Mouse (Mus musculus) MEL (cell line): Measurements from ENCODE around the gene Rfxank. TPM values are rescaled to one million over a fixed set of nuclear protein-coding genes. Genes with fewer than 3 reads are reported as not detected.

ENCODE experiments used
- DNase-seq: peaks from one replicate; pipeline ENCODE4 v3.0.0; 2011; ENCODE audit warnings: low read depth, low spot score
- H3K27ac ChIP-seq: 2 replicates; pipeline ENCODE4 v1.5.1; 2012; ENCODE audit warnings: low read depth, mild to moderate bottlenecking, control low read depth, low read length, moderate library complexity; ENCODE audit not compliant: control insufficient read depth
- H3K27me3 ChIP-seq, 2 experiments: fragments of 150-350 bp in 1 of 2; sonication (generic) in 1 of 2; 2 replicates each; pipeline ENCODE4 v1.6.1; 2012; ENCODE audit warnings: low read length in 2 of 2, mild to moderate bottlenecking in 2 of 2, improper control_type of control experiment in 1 of 2, moderate library complexity in 1 of 2; ENCODE audit not compliant: insufficient read depth in 2 of 2, control insufficient read depth in 1 of 2
- H3K36me3 ChIP-seq, 2 experiments: 2 replicates each; pipeline ENCODE4 v1.6.1; 2012 to 2014; ENCODE audit warnings: low read length in 2 of 2, improper control_type of control experiment in 1 of 2, inconsistent platforms in 1 of 2, mild to moderate bottlenecking in 1 of 2; ENCODE audit not compliant: insufficient read depth in 2 of 2, control insufficient read depth in 1 of 2
- H3K4me1 ChIP-seq, 2 experiments: fragments of 150-350 bp in 1 of 2; sonication (generic) in 1 of 2; 2 replicates each; pipeline ENCODE4 v1.6.1; 2012; ENCODE audit warnings: low read length in 2 of 2, improper control_type of control experiment in 1 of 2, mild to moderate bottlenecking in 1 of 2; ENCODE audit not compliant: insufficient read depth in 2 of 2, control insufficient read depth in 1 of 2
- H3K4me3 ChIP-seq, 2 experiments: fragments of 150-350 bp in 1 of 2; sonication (generic) in 1 of 2; 2 replicates each; pipeline ENCODE4 v1.5.1; 2012; ENCODE audit warnings: low read depth in 2 of 2, low read length in 2 of 2, mild to moderate bottlenecking in 2 of 2, moderate library complexity in 2 of 2, control low read depth in 1 of 2, improper control_type of control experiment in 1 of 2; ENCODE audit not compliant: control insufficient read depth in 1 of 2, insufficient read depth in 1 of 2
- H3K79me2 ChIP-seq: 2 replicates; pipeline ENCODE4 v1.6.1; 2012; ENCODE audit warnings: mild to moderate bottlenecking, low read length, moderate library complexity; ENCODE audit not compliant: control insufficient read depth, poor library complexity, insufficient read depth
- H3K9ac ChIP-seq: 2 replicates; pipeline ENCODE4 v1.6.1; 2012; ENCODE audit warnings: low read depth, mild to moderate bottlenecking, control low read depth, low read length, moderate library complexity; ENCODE audit not compliant: control insufficient read depth, poor library complexity, severe bottlenecking
- H3K9me3 ChIP-seq: fragments of 150-350 bp; sonication (generic); replicated peaks from 2 replicates; pipeline ENCODE4 v1.6.1; 2012; ENCODE audit warnings: mild to moderate bottlenecking, low read length, improper control_type of control experiment, moderate library complexity; ENCODE audit not compliant: insufficient read depth
- CHD1 ChIP-seq: IDR thresholded peaks from 2 replicates; pipeline ENCODE4 v1.6.1; 2012; ENCODE audit warnings: low read depth, mild to moderate bottlenecking, inconsistent platforms, low read length, improper control_type of control experiment
- CHD2 ChIP-seq: IDR thresholded peaks from 2 replicates; pipeline ENCODE4 v1.6.1; 2011; ENCODE audit warnings: low read length, improper control_type of control experiment
- CTCF ChIP-seq, 3 experiments: IDR thresholded peaks in 2 of 3; conservative IDR thresholded peaks in 1 of 3; 2 replicates each; pipeline ENCODE4 v1.5.1; 2011 to 2012; ENCODE audit warnings: low read length in 3 of 3, low read depth in 2 of 3, mild to moderate bottlenecking in 2 of 3, improper control_type of control experiment in 1 of 3, inconsistent platforms in 1 of 3, mixed read lengths in 1 of 3, moderate library complexity in 1 of 3; ENCODE audit not compliant: control insufficient read depth in 1 of 3, insufficient read depth in 1 of 3, poor library complexity in 1 of 3, severe bottlenecking in 1 of 3
- E2F4 ChIP-seq: IDR thresholded peaks from 2 replicates; pipeline ENCODE4 v1.6.1; 2011; ENCODE audit warnings: low read depth, low read length, improper control_type of control experiment, borderline replicate concordance
- EP300 ChIP-seq, 2 experiments: IDR thresholded peaks; 2 replicates each; pipeline ENCODE4 v1.6.1; 2011; ENCODE audit warnings: improper control_type of control experiment in 2 of 2, low read length in 2 of 2, low read depth in 1 of 2, mild to moderate bottlenecking in 1 of 2
- ETS1 ChIP-seq: IDR thresholded peaks from 2 replicates; pipeline ENCODE4 v1.6.1; 2012; ENCODE audit warnings: low read depth, mild to moderate bottlenecking, inconsistent platforms, low read length, improper control_type of control experiment, moderate library complexity
- GATA1 ChIP-seq: IDR thresholded peaks from 2 replicates; pipeline ENCODE4 v1.6.1; 2011; ENCODE audit warnings: low read depth, low read length, improper control_type of control experiment
- MAZ ChIP-seq: IDR thresholded peaks from 2 replicates; pipeline ENCODE4 v1.6.1; 2012; ENCODE audit warnings: low read depth, mild to moderate bottlenecking, inconsistent platforms, low read length, improper control_type of control experiment
- MEF2A ChIP-seq: IDR thresholded peaks from 2 replicates; pipeline ENCODE4 v1.6.1; 2014; ENCODE audit warnings: low read depth, mild to moderate bottlenecking, inconsistent platforms, low read length, improper control_type of control experiment; ENCODE audit not compliant: poor library complexity, insufficient replicate concordance, severe bottlenecking; ENCODE audit errors: extremely low read depth
- MXI1 ChIP-seq: IDR thresholded peaks from 2 replicates; pipeline ENCODE4 v1.6.1; 2011; ENCODE audit warnings: mild to moderate bottlenecking, low read depth, low read length, improper control_type of control experiment
- MYB ChIP-seq: IDR thresholded peaks from 2 replicates; pipeline ENCODE4 v1.6.1; 2011; ENCODE audit warnings: mild to moderate bottlenecking, low read depth, low read length, improper control_type of control experiment
- MYC ChIP-seq: IDR thresholded peaks from 2 replicates; pipeline ENCODE4 v1.6.1; 2011; ENCODE audit warnings: low read depth, mild to moderate bottlenecking, low read length, improper control_type of control experiment, moderate library complexity
- NELFE ChIP-seq: IDR thresholded peaks from 2 replicates; pipeline ENCODE4 v1.6.1; 2011; ENCODE audit warnings: low read depth, low read length, improper control_type of control experiment
- NRF1 ChIP-seq: IDR thresholded peaks from 2 replicates; pipeline ENCODE4 v1.6.1; 2014; ENCODE audit warnings: low read depth, mild to moderate bottlenecking, inconsistent platforms, low read length, improper control_type of control experiment, moderate library complexity; ENCODE audit not compliant: poor library complexity, insufficient read depth, severe bottlenecking
- POLR2AphosphoS2 ChIP-seq: IDR thresholded peaks from 2 replicates; pipeline ENCODE4 v1.6.1; 2011; ENCODE audit warnings: low read length, improper control_type of control experiment
- RAD21 ChIP-seq: IDR thresholded peaks from 2 replicates; pipeline ENCODE4 v1.6.1; 2011; ENCODE audit warnings: mild to moderate bottlenecking, low read depth, low read length, improper control_type of control experiment
- RCOR1 ChIP-seq: IDR thresholded peaks from 2 replicates; pipeline ENCODE4 v1.6.1; 2012; ENCODE audit warnings: low read depth, mild to moderate bottlenecking, inconsistent platforms, low read length, improper control_type of control experiment
- SMC3 ChIP-seq: IDR thresholded peaks from 2 replicates; pipeline ENCODE4 v1.6.1; 2011; ENCODE audit warnings: low read depth, low read length, improper control_type of control experiment
- TAL1 ChIP-seq: IDR thresholded peaks from 2 replicates; pipeline ENCODE4 v1.6.1; 2012; ENCODE audit warnings: mild to moderate bottlenecking, inconsistent platforms, low read length, moderate library complexity, mixed read lengths
- TBP ChIP-seq: IDR thresholded peaks from 2 replicates; pipeline ENCODE4 v1.8.0; 2011; ENCODE audit warnings: low read depth, low read length, improper control_type of control experiment
- USF2 ChIP-seq, 2 experiments: IDR thresholded peaks; 2 replicates each; pipeline ENCODE4 v1.6.1; 2011 to 2012; ENCODE audit warnings: improper control_type of control experiment in 2 of 2, low read length in 2 of 2, borderline replicate concordance in 1 of 2, inconsistent platforms in 1 of 2, low read depth in 1 of 2, mild to moderate bottlenecking in 1 of 2; ENCODE audit not compliant: insufficient read depth in 1 of 2
- ZC3H11A ChIP-seq: IDR thresholded peaks from 2 replicates; pipeline ENCODE4 v1.6.1; 2012; ENCODE audit warnings: low read depth, mild to moderate bottlenecking, inconsistent platforms, low read length, improper control_type of control experiment
- ZKSCAN1 ChIP-seq: IDR thresholded peaks from 2 replicates; pipeline ENCODE4 v1.6.1; 2012; ENCODE audit warnings: low read depth, mild to moderate bottlenecking, inconsistent platforms, low read length, improper control_type of control experiment, moderate library complexity
- ZMIZ1 ChIP-seq: IDR thresholded peaks from 2 replicates; pipeline ENCODE4 v1.6.1; 2012; ENCODE audit warnings: low read depth, mild to moderate bottlenecking, inconsistent platforms, low read length, improper control_type of control experiment, moderate library complexity
- polyA plus RNA-seq, 2 experiments: library from polyadenylated mRNA; stranded (reverse) in 1 of 2; unstranded in 1 of 2; fragments of >175 nt in 1 of 2; fragments of >200 nt in 1 of 2; gene quantifications; 2 replicates each; pipeline versions ENCODE4 v1.2.1 to v1.2.4; 2012; ENCODE audit warnings: low replicate concordance in 2 of 2, low read depth in 1 of 2; ENCODE audit not compliant: insufficient read length in 2 of 2, insufficient read depth in 1 of 2, missing spikeins in 1 of 2
- total RNA-seq: library from RNA; depleted of rRNA; stranded (reverse); fragments of 300-350 nt; gene quantifications from 2 replicates; pipeline ENCODE4 v1.2.3, GENCODE M21; 2012

Rfxank gene
- total and polyA plus RNA-seq, 3 experiments: 5.0 to 7.2 TPM; not detected in 1

GRCm38 (mm10) chr8:70158069-70158853, 19.3 kb upstream of the Rfxank start (continued):
- TF ChIP-seq ZKSCAN1: no peak
- no peak for TF ChIP-seq RAD21
- TF ChIP-seq MYC: no peak
- no peak for TF ChIP-seq CHD1
- no peak for TF ChIP-seq TBP
- TF ChIP-seq NELFE: peak; percentile 48
- TF ChIP-seq USF2 (IDR thresholded peaks at IDR 0.05; ENCODE audit: borderline replicate concordance in 1 of 2, insufficient read depth in 1 of 2, low read depth in 1 of 2, low read length in 2 of 2): no peak
- no peak for TF ChIP-seq TAL1
- TF ChIP-seq MYB: no peak
- TF ChIP-seq ZC3H11A: no peak
- peak; percentile 42; the same call in 1 of the 2 replicates for TF ChIP-seq POLR2AphosphoS2
- TF ChIP-seq MXI1: peak; percentile 19; the same call in 1 of the 2 replicates
- TF ChIP-seq SMC3: no peak
- TF ChIP-seq MEF2A: no peak
- TF ChIP-seq CTCF (IDR thresholded peaks at IDR 0.05 in 2 of 3, conservative IDR thresholded peaks at IDR 0.05 in 1 of 3; ENCODE audit: control insufficient read depth in 1 of 3, insufficient read depth in 1 of 3, low read depth in 2 of 3, low read length in 3 of 3, poor library complexity in 1 of 3, severe bottlenecking in 1 of 3): 0 out of 6 replicates have a peak, but pooled peaks of 1 of the 3 experiments have one; percentile 2
- no peak for TF ChIP-seq E2F4
- TF ChIP-seq NRF1: no peak
- no peak for TF ChIP-seq ETS1
- TF ChIP-seq GATA1: no peak
- TF ChIP-seq ZMIZ1: no peak
- TF ChIP-seq MAZ: no peak; the same call in 1 of the 2 replicates
- no peak for TF ChIP-seq EP300 (IDR thresholded peaks at IDR 0.05; ENCODE audit: low read depth in 1 of 2, low read length in 2 of 2)
- no peak for TF ChIP-seq RCOR1

DNA sequence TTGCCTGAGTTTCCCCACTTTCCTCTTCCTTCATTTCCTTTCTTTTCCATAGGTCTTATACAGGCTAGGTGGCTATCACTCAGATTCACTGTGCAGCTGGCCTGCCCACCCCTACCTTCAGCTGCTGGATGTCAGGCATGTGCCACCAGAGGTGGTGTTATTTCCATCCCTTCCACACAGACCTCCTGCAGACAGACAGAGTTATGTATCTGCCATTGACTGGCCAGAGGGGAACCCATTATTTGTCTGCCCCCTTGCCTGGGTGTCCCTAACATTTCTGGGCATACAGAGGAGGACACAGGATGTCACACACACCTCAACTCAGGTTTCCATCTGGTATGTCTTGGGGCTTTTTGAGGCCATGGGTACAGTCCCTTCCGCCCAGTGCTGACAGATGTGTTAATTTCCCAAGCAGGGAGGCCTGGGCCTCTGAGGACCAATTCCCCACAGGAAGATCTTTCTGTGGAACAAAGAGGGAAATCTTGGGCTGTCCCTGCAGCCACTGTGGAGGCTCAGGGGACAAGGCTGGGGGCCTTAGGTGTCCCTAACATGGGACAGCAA, 18.4 kb upstream of the Rfxank start:
- Histone ChIP-seq H3K9ac (no peak overlapping the region), H3K27me3 (no peaks in the 10 kb centered on the region), H3K4me3 (no peak overlapping the region), H3K79me2 (no peaks in the 10 kb centered on the region; the same call in 1 of the 2 replicates), H3K27ac (no peak overlapping the region), H3K9me3 (no peaks in the 10 kb centered on the region), H3K36me3 (peaks cover 0 to 9% of the 10 kb centered on the region in 2 experiments; a peak in 2 of 4 replicates), H3K4me1 (peaks cover 2 to 22% of the 10 kb centered on the region in 2 experiments)
- TF ChIP-seq CHD2 (no peak), MXI1 (no peak), MYB (no peak), USF2 (IDR thresholded peaks at IDR 0.05; ENCODE audit: borderline replicate concordance in 1 of 2, insufficient read depth in 1 of 2, low read depth in 1 of 2, low read length in 2 of 2) (no peak), EP300 (IDR thresholded peaks at IDR 0.05; ENCODE audit: low read depth in 1 of 2, low read length in 2 of 2) (no peak), ZMIZ1 (no peak)
- DNase-seq: no peak
